Mouse (Mus musculus): Measurements from ENCODE around the gene Cetn4. TPM values are rescaled to one million over a fixed set of nuclear protein-coding genes. Genes with fewer than 3 reads are reported as not detected.
A peak's percentile ranks its signal among the peaks of the same experiment; 100 is the strongest.

The Cetn4 gene
- polyA plus RNA-seq, 1 experiment from 2014 or later, result 2.1 TPM

- ATAC-seq (ENCODE audit: low read depth), result peak; percentile 87
- Histone ChIP-seq H3K9ac (no peak overlapping the region), H3K27me3 (no peaks in the 10 kb centered on the region), H3K36me3 (no peaks in the 10 kb centered on the region), H3K4me1 (replicated peaks) (peaks cover 51% of the 10 kb centered on the region), H3K4me2 (no peak overlapping the region), H3K9me3 (replicated peaks) (no peaks in the 10 kb centered on the region), H3K4me3 (replicated peaks) (no peak overlapping the region), H3K27ac (peak overlapping the region; percentile 79)
- WGBS (ENCODE audit: insufficient replicate concordance), result 5% methylated on average over 6 of the region's 6 CpGs
- DNase-seq, result peak; percentile 61
These were observed 19.5 kb upstream of the Cetn4 start for GRCm38 (mm10) chr3:37331999-37332449.

GRCm38 (mm10) chr3:37329963-37330362 is 17.5 kb upstream of the Cetn4 start:
- WGBS (ENCODE audit: insufficient replicate concordance), result 85% methylated on average over 1 of the region's 1 CpGs
- ATAC-seq (ENCODE audit: low read depth) (no peak), DNase-seq (no peak)
- no peaks in the 10 kb centered on the region for H3K27me3 ChIP-seq
- H3K36me3 ChIP-seq, result no peaks in the 10 kb centered on the region
- H3K9me3 ChIP-seq (replicated peaks), result no peaks in the 10 kb centered on the region
- no peak overlapping the region for H3K4me2 ChIP-seq
- H3K27ac ChIP-seq, result no peak overlapping the region
- H3K9ac ChIP-seq, result no peak overlapping the region
- no peak overlapping the region for H3K4me3 ChIP-seq (replicated peaks)
- H3K4me1 ChIP-seq (replicated peaks), result peaks cover 65% of the 10 kb centered on the region

GRCm38 (mm10) chr3:37328489-37328888 is 16.0 kb upstream of the Cetn4 start:
- WGBS (ENCODE audit: insufficient replicate concordance), result 40% methylated on average over 2 of the region's 2 CpGs
- DNase-seq, result no peak
- H3K9ac ChIP-seq, result no peak overlapping the region
- H3K4me1 ChIP-seq (replicated peaks), result peaks cover 59% of the 10 kb centered on the region
- no peaks in the 10 kb centered on the region for H3K27me3 ChIP-seq
- no peak overlapping the region for H3K4me3 ChIP-seq (replicated peaks)
- no peak overlapping the region for H3K4me2 ChIP-seq
- H3K36me3 ChIP-seq, result no peaks in the 10 kb centered on the region
- H3K9me3 ChIP-seq (replicated peaks), result no peaks in the 10 kb centered on the region
- H3K27ac ChIP-seq, result no peak overlapping the region
- ATAC-seq (ENCODE audit: low read depth), result no peak

GRCm38 (mm10) chr3:37326627-37327026 is 14.1 kb upstream of the Cetn4 start:
- Histone ChIP-seq H3K4me2 (no peak overlapping the region), H3K9ac (no peak overlapping the region), H3K27me3 (no peaks in the 10 kb centered on the region), H3K9me3 (replicated peaks) (no peaks in the 10 kb centered on the region), H3K36me3 (no peaks in the 10 kb centered on the region), H3K4me3 (replicated peaks) (no peak overlapping the region), H3K27ac (no peak overlapping the region), H3K4me1 (replicated peaks) (peaks cover 45% of the 10 kb centered on the region)
- DNase-seq (no peak), ATAC-seq (ENCODE audit: low read depth) (peak; percentile 47; the same call in 1 of the 2 replicates)
- WGBS (ENCODE audit: insufficient replicate concordance), result 24% methylated on average over 3 of the region's 3 CpGs

- Histone ChIP-seq H3K36me3 (0 out of 2 replicates have a peak, but pooled peaks cover 5% of the 10 kb centered on the region), H3K4me2 (no peak overlapping the region), H3K4me1 (replicated peaks) (peaks cover 34% of the 10 kb centered on the region), H3K4me3 (replicated peaks) (no peak overlapping the region), H3K9me3 (replicated peaks) (no peaks in the 10 kb centered on the region), H3K27ac (no peak overlapping the region), H3K27me3 (no peaks in the 10 kb centered on the region), H3K9ac (no peak overlapping the region)
- ATAC-seq (ENCODE audit: low read depth) (no peak), DNase-seq (no peak)
- 46% methylated on average over 5 of the region's 5 CpGs for WGBS (ENCODE audit: insufficient replicate concordance)
These were observed 13.0 kb upstream of the Cetn4 start for GRCm38 (mm10) chr3:37325317-37326112.

- ATAC-seq (ENCODE audit: low read depth), result no peak
- WGBS (ENCODE audit: insufficient replicate concordance), result 22% methylated on average over 3 of the region's 3 CpGs
These were observed 11.8 kb upstream of the Cetn4 start for GRCm38 (mm10) chr3:37324310-37324709.

GRCm38 (mm10) chr3:37316233-37316632 is 3.7 kb upstream of the Cetn4 start:
- WGBS (ENCODE audit: insufficient replicate concordance), result 84% methylated on average over 1 of the region's 1 CpGs

More at GRCm38 (mm10) chr3:37324310-37324709, 11.8 kb upstream of the Cetn4 start:
- Histone ChIP-seq H3K9me3 (replicated peaks) (no peaks in the 10 kb centered on the region), H3K27me3 (no peaks in the 10 kb centered on the region), H3K36me3 (peaks cover 16% of the 10 kb centered on the region), H3K4me1 (replicated peaks) (peaks cover 32% of the 10 kb centered on the region), H3K4me3 (replicated peaks) (no peak overlapping the region), H3K4me2 (no peak overlapping the region), H3K9ac (no peak overlapping the region), H3K27ac (no peak overlapping the region)
- DNase-seq, result no peak

GRCm38 (mm10) chr3:37313371-37313770 is 863 bp upstream of the Cetn4 start:
- Histone ChIP-seq H3K9me3 (replicated peaks) (no peaks in the 10 kb centered on the region), H3K4me1 (replicated peaks) (peaks cover 25% of the 10 kb centered on the region), H3K36me3 (no peaks in the 10 kb centered on the region), H3K4me3 (replicated peaks) (peak overlapping the region; percentile 80), H3K27ac (peak overlapping the region; percentile 48; the same call in 1 of the 2 replicates), H3K27me3 (no peaks in the 10 kb centered on the region), H3K4me2 (peak overlapping the region; percentile 90), H3K9ac (peak overlapping the region; percentile 85; the same call in 1 of the 2 replicates)
- ATAC-seq (ENCODE audit: low read depth) (no peak), DNase-seq (no peak)
- 17% methylated on average over 1 of the region's 1 CpGs for WGBS (ENCODE audit: insufficient replicate concordance)

More at GRCm38 (mm10) chr3:37316233-37316632, 3.7 kb upstream of the Cetn4 start:
- H3K9ac ChIP-seq, result no peak overlapping the region
- H3K9me3 ChIP-seq (replicated peaks), result no peaks in the 10 kb centered on the region
- H3K36me3 ChIP-seq, result peaks cover 21% of the 10 kb centered on the region
- peaks cover 21% of the 10 kb centered on the region for H3K4me1 ChIP-seq (replicated peaks)
- DNase-seq, result no peak
- no peaks in the 10 kb centered on the region for H3K27me3 ChIP-seq
- H3K4me2 ChIP-seq, result no peak overlapping the region
- no peak overlapping the region for H3K4me3 ChIP-seq (replicated peaks)
- H3K27ac ChIP-seq, result no peak overlapping the region
- ATAC-seq (ENCODE audit: low read depth), result no peak

- WGBS (ENCODE audit: insufficient replicate concordance), result under 1% methylated on average over 10 of the region's 10 CpGs
- H3K27me3 ChIP-seq, result no peaks in the 10 kb centered on the region
- DNase-seq (no peak), ATAC-seq (ENCODE audit: low read depth) (peak; percentile 55)
- peak overlapping the region; percentile 80 for H3K4me3 ChIP-seq (replicated peaks)
- peaks cover 25% of the 10 kb centered on the region for H3K4me1 ChIP-seq (replicated peaks)
- H3K9ac ChIP-seq, result peak overlapping the region; percentile 85
- H3K9me3 ChIP-seq (replicated peaks), result no peaks in the 10 kb centered on the region
- 0 out of 2 replicates have a peak overlapping the region, but pooled peaks have one; percentile 6 for H3K27ac ChIP-seq
- H3K36me3 ChIP-seq, result no peaks in the 10 kb centered on the region
- peak overlapping the region; percentile 90 for H3K4me2 ChIP-seq
These were observed 575 bp downstream of the Cetn4 start for GRCm38 (mm10) chr3:37311897-37312369.

- DNase-seq (peak; percentile 54), ATAC-seq (ENCODE audit: low read depth) (peak; percentile 92)
- 0 out of 2 replicates have a peak overlapping the region, but pooled peaks have one; percentile 3 for H3K4me2 ChIP-seq
- WGBS (ENCODE audit: insufficient replicate concordance), result 17% methylated on average over 8 of the region's 8 CpGs
- no peak overlapping the region for H3K4me3 ChIP-seq (replicated peaks)
- peak overlapping the region; percentile 34; the same call in 1 of the 2 replicates for H3K9ac ChIP-seq
- H3K4me1 ChIP-seq (replicated peaks), result peaks cover 20% of the 10 kb centered on the region
- H3K27me3 ChIP-seq, result no peaks in the 10 kb centered on the region
- H3K27ac ChIP-seq, result peak overlapping the region; percentile 87
- no peaks in the 10 kb centered on the region for H3K36me3 ChIP-seq
- no peaks in the 10 kb centered on the region for H3K9me3 ChIP-seq (replicated peaks)
These were observed 8.9 kb downstream of the Cetn4 start for GRCm38 (mm10) chr3:37303392-37304139.

GRCm38 (mm10) chr3:37302685-37303084 is 9.8 kb downstream of the Cetn4 start:
- Histone ChIP-seq H3K9me3 (replicated peaks) (no peaks in the 10 kb centered on the region), H3K9ac (no peak overlapping the region), H3K4me2 (no peak overlapping the region), H3K4me1 (replicated peaks) (peaks cover 20% of the 10 kb centered on the region), H3K4me3 (replicated peaks) (no peak overlapping the region), H3K27ac (no peak overlapping the region), H3K36me3 (no peaks in the 10 kb centered on the region), H3K27me3 (no peaks in the 10 kb centered on the region)
- peak; percentile 68 for DNase-seq
- WGBS (ENCODE audit: insufficient replicate concordance), result 26% methylated on average over 12 of the region's 12 CpGs
- peak; percentile 44; the same call in 1 of the 2 replicates for ATAC-seq (ENCODE audit: low read depth)

All from liver, embryonic 13.5 days (tissue).